Mouse (Mus musculus): Measurements from ENCODE around the gene Ift88. TPM values are rescaled to one million over a fixed set of nuclear protein-coding genes. Genes with fewer than 3 reads are reported as not detected.

The Ift88 gene
- polyA plus RNA-seq, 1 experiment from 2014 or later = 8.6 TPM

DNA sequence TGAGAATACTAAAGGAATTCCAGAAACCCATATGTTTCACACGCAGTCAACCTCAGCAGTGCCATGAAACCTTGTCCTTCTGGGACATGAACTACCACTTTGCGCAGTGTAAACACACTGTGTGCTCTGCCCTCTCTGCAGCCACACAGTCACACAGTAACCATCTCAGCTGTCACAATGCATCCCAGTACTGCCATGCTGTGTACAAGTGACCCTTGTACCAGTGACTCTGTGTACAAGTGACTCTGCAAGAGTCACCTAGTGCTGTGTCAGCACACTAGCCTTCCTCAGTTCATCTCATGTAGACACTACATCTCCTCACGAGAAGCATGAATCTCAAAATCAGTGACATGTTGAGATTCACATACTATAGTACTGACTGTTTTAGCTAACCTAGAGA lies 108.7 kb downstream of the Ift88 start:
- Histone ChIP-seq H3K27ac (ENCODE audit: low read depth, low read length) (no peak overlapping the region), H3K9ac (ENCODE audit: low read depth, low read length) (no peak overlapping the region), H3K36me3 (ENCODE audit: control insufficient read depth, insufficient read depth, low read length) (no peaks in the 10 kb centered on the region), H3K27me3 (ENCODE audit: control insufficient read depth, insufficient read depth, low read length) (peaks cover 22% of the 10 kb centered on the region), H3K4me2 (no peak overlapping the region), H3K9me3 (replicated peaks; ENCODE audit: control insufficient read depth, low read length) (no peaks in the 10 kb centered on the region), H3K4me3 (ENCODE audit: low read depth, low read length) (no peak overlapping the region), H3K4me1 (ENCODE audit: control insufficient read depth, insufficient read depth, low read length) (peaks cover 13% of the 10 kb centered on the region)
- 83% methylated on average over 3 of the region's 3 CpGs for WGBS (ENCODE audit: insufficient replicate concordance)
- no peak for ATAC-seq (replicated peaks; ENCODE audit: insufficient number of reproducible peaks, low FRiP score, low TSS enrichment)

GRCm38 (mm10) chr14:57533214-57533613 lies 109.4 kb downstream of the Ift88 start:
- Histone ChIP-seq H3K9me3 (replicated peaks; ENCODE audit: control insufficient read depth, low read length) (no peaks in the 10 kb centered on the region), H3K9ac (ENCODE audit: low read depth, low read length) (no peak overlapping the region), H3K27ac (ENCODE audit: low read depth, low read length) (no peak overlapping the region), H3K36me3 (ENCODE audit: control insufficient read depth, insufficient read depth, low read length) (no peaks in the 10 kb centered on the region), H3K4me1 (ENCODE audit: control insufficient read depth, insufficient read depth, low read length) (peaks cover 16% of the 10 kb centered on the region), H3K27me3 (ENCODE audit: control insufficient read depth, insufficient read depth, low read length) (peaks cover 22% of the 10 kb centered on the region), H3K4me3 (ENCODE audit: low read depth, low read length) (no peak overlapping the region), H3K4me2 (no peak overlapping the region)
- WGBS (ENCODE audit: insufficient replicate concordance) = 30% methylated on average over 3 of the region's 3 CpGs
- no peak for ATAC-seq (replicated peaks; ENCODE audit: insufficient number of reproducible peaks, low FRiP score, low TSS enrichment)

- H3K4me3 ChIP-seq (ENCODE audit: low read depth, low read length) = no peak overlapping the region
- H3K9me3 ChIP-seq (replicated peaks; ENCODE audit: control insufficient read depth, low read length) = no peaks in the 10 kb centered on the region
- peaks cover 22% of the 10 kb centered on the region for H3K27me3 ChIP-seq (ENCODE audit: control insufficient read depth, insufficient read depth, low read length)
- no peaks in the 10 kb centered on the region for H3K36me3 ChIP-seq (ENCODE audit: control insufficient read depth, insufficient read depth, low read length)
- H3K4me1 ChIP-seq (ENCODE audit: control insufficient read depth, insufficient read depth, low read length) = peaks cover 16% of the 10 kb centered on the region
- no peak overlapping the region for H3K4me2 ChIP-seq
- H3K9ac ChIP-seq (ENCODE audit: low read depth, low read length) = no peak overlapping the region
- H3K27ac ChIP-seq (ENCODE audit: low read depth, low read length) = no peak overlapping the region
- no peak for ATAC-seq (replicated peaks; ENCODE audit: insufficient number of reproducible peaks, low FRiP score, low TSS enrichment)
- WGBS (ENCODE audit: insufficient replicate concordance) = 18% methylated on average over 11 of the region's 11 CpGs
Observed at GRCm38 (mm10) chr14:57533841-57534240, 110.0 kb downstream of the Ift88 start.

- no peak overlapping the region for H3K4me3 ChIP-seq (ENCODE audit: low read depth, low read length)
- no peak for ATAC-seq (replicated peaks; ENCODE audit: insufficient number of reproducible peaks, low FRiP score, low TSS enrichment)
- H3K4me2 ChIP-seq = no peak overlapping the region
- no peak overlapping the region for H3K27ac ChIP-seq (ENCODE audit: low read depth, low read length)
- H3K9me3 ChIP-seq (replicated peaks; ENCODE audit: control insufficient read depth, low read length) = no peaks in the 10 kb centered on the region
- WGBS (ENCODE audit: insufficient replicate concordance) = 7% methylated on average over 5 of the region's 5 CpGs
- H3K9ac ChIP-seq (ENCODE audit: low read depth, low read length) = no peak overlapping the region
- H3K4me1 ChIP-seq (ENCODE audit: control insufficient read depth, insufficient read depth, low read length) = peaks cover 16% of the 10 kb centered on the region
- H3K36me3 ChIP-seq (ENCODE audit: control insufficient read depth, insufficient read depth, low read length) = no peaks in the 10 kb centered on the region
- peaks cover 22% of the 10 kb centered on the region for H3K27me3 ChIP-seq (ENCODE audit: control insufficient read depth, insufficient read depth, low read length)
Observed at GRCm38 (mm10) chr14:57534346-57534745, 110.5 kb downstream of the Ift88 start.

GRCm38 (mm10) chr14:57534961-57535360 lies 111.1 kb downstream of the Ift88 start:
- Histone ChIP-seq H3K4me3 (ENCODE audit: low read depth, low read length) (no peak overlapping the region), H3K27me3 (ENCODE audit: control insufficient read depth, insufficient read depth, low read length) (peaks cover 22% of the 10 kb centered on the region), H3K9me3 (replicated peaks; ENCODE audit: control insufficient read depth, low read length) (no peaks in the 10 kb centered on the region), H3K9ac (ENCODE audit: low read depth, low read length) (0 out of 2 replicates have a peak overlapping the region, but pooled peaks have one; percentile 10), H3K27ac (ENCODE audit: low read depth, low read length) (no peak overlapping the region), H3K36me3 (ENCODE audit: control insufficient read depth, insufficient read depth, low read length) (no peaks in the 10 kb centered on the region), H3K4me2 (no peak overlapping the region), H3K4me1 (ENCODE audit: control insufficient read depth, insufficient read depth, low read length) (peaks cover 16% of the 10 kb centered on the region)
- WGBS (ENCODE audit: insufficient replicate concordance) = 12% methylated on average over 8 of the region's 8 CpGs
- ATAC-seq (replicated peaks; ENCODE audit: insufficient number of reproducible peaks, low FRiP score, low TSS enrichment) = no peak

DNA sequence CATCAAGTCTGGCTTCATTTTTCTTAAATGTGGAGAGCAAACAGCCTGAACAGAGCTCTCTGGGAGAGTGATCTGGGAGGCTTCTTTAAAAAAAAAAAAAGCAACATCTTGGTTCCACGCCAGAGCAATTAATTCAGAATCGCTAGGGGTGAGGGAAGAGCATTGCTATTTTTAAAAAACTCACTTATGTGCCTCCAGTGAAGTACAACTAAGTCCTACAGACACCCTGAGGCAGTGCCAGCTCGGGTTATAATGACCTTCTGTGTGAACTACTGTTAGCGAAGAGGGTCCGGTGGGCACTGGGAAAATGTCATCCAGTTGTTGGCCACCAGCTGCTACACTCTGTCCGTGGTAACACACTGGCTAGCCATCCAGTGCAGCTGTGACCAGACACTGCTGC lies 111.8 kb downstream of the Ift88 start:
- H3K4me2 ChIP-seq = no peak overlapping the region
- peaks cover 20% of the 10 kb centered on the region for H3K27me3 ChIP-seq (ENCODE audit: control insufficient read depth, insufficient read depth, low read length)
- no peak overlapping the region for H3K4me3 ChIP-seq (ENCODE audit: low read depth, low read length)
- H3K9me3 ChIP-seq (replicated peaks; ENCODE audit: control insufficient read depth, low read length) = no peaks in the 10 kb centered on the region
- H3K9ac ChIP-seq (ENCODE audit: low read depth, low read length) = no peak overlapping the region
- peaks cover 16% of the 10 kb centered on the region for H3K4me1 ChIP-seq (ENCODE audit: control insufficient read depth, insufficient read depth, low read length)
- 69% methylated on average over 6 of the region's 6 CpGs for WGBS (ENCODE audit: insufficient replicate concordance)
- no peak for ATAC-seq (replicated peaks; ENCODE audit: insufficient number of reproducible peaks, low FRiP score, low TSS enrichment)
- no peaks in the 10 kb centered on the region for H3K36me3 ChIP-seq (ENCODE audit: control insufficient read depth, insufficient read depth, low read length)
- H3K27ac ChIP-seq (ENCODE audit: low read depth, low read length) = no peak overlapping the region

DNA sequence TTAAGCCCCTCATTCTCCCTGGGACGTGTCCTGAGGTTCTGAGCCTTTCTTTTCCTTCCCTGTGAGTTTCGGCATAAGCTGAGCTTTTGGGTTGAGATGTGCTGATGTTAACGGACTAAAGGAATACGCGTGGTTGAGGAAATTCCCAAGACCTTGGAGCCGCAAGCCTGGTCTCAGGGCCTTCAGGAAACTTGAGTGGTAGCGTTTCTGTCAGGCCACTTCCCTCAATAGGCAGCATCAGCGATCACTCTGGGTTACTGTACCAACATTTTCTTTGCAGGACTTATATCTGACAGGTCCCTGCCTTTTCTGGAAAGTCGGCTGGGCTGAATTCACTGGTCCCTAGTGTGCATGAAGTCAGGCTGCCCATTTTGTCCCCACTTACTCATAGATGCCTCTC lies 113.0 kb downstream of the Ift88 start:
- no peak overlapping the region for H3K4me3 ChIP-seq (ENCODE audit: low read depth, low read length)
- H3K36me3 ChIP-seq (ENCODE audit: control insufficient read depth, insufficient read depth, low read length) = no peaks in the 10 kb centered on the region
- no peak for ATAC-seq (replicated peaks; ENCODE audit: insufficient number of reproducible peaks, low FRiP score, low TSS enrichment)
- H3K4me2 ChIP-seq = 0 out of 2 replicates have a peak overlapping the region, but pooled peaks have one; percentile 44
- no peak overlapping the region; the same call in 1 of the 2 replicates for H3K27ac ChIP-seq (ENCODE audit: low read depth, low read length)
- H3K27me3 ChIP-seq (ENCODE audit: control insufficient read depth, insufficient read depth, low read length) = peaks cover 22% of the 10 kb centered on the region
- H3K4me1 ChIP-seq (ENCODE audit: control insufficient read depth, insufficient read depth, low read length) = peaks cover 16% of the 10 kb centered on the region
- no peaks in the 10 kb centered on the region for H3K9me3 ChIP-seq (replicated peaks; ENCODE audit: control insufficient read depth, low read length)
- WGBS (ENCODE audit: insufficient replicate concordance) = 43% methylated on average over 9 of the region's 9 CpGs
- no peak overlapping the region for H3K9ac ChIP-seq (ENCODE audit: low read depth, low read length)

GRCm38 (mm10) chr14:57537261-57538015 lies 113.6 kb downstream of the Ift88 start:
- 11% methylated on average over 16 of the region's 16 CpGs for WGBS (ENCODE audit: insufficient replicate concordance)
- Histone ChIP-seq H3K27me3 (ENCODE audit: control insufficient read depth, insufficient read depth, low read length) (peaks cover 25% of the 10 kb centered on the region), H3K27ac (ENCODE audit: low read depth, low read length) (peak overlapping the region; percentile 47), H3K9me3 (replicated peaks; ENCODE audit: control insufficient read depth, low read length) (no peaks in the 10 kb centered on the region), H3K4me1 (ENCODE audit: control insufficient read depth, insufficient read depth, low read length) (peaks cover 16% of the 10 kb centered on the region), H3K4me3 (ENCODE audit: low read depth, low read length) (0 out of 2 replicates have a peak overlapping the region, but pooled peaks have one; percentile 6), H3K4me2 (peak overlapping the region; percentile 44), H3K9ac (ENCODE audit: low read depth, low read length) (no peak overlapping the region), H3K36me3 (ENCODE audit: control insufficient read depth, insufficient read depth, low read length) (no peaks in the 10 kb centered on the region)
- ATAC-seq (replicated peaks; ENCODE audit: insufficient number of reproducible peaks, low FRiP score, low TSS enrichment) = no peak

DNA sequence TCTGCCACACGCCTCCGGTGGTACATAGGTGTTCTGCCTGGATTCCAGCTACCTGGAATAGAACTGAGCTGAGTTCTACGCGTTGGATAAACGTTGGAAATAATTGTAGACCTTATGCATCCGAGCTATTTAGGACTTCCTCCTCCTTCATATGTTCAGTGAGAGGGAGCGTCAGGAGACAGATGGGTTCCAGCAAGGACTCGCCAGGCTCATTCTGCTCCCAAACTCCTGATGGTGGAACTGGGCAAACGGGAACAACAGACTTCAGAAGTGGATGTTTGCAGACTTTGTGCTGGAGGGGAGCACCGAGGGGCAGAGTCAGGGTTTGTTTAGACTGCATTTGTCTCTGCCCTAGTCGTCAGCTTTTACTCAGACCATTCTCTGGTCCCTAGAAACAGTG lies 116.8 kb downstream of the Ift88 start:
- WGBS (ENCODE audit: insufficient replicate concordance) = 79% methylated on average over 11 of the region's 11 CpGs
- H3K4me3 ChIP-seq (ENCODE audit: low read depth, low read length) = no peak overlapping the region
- no peaks in the 10 kb centered on the region for H3K36me3 ChIP-seq (ENCODE audit: control insufficient read depth, insufficient read depth, low read length)
- H3K4me1 ChIP-seq (ENCODE audit: control insufficient read depth, insufficient read depth, low read length) = peaks cover 9% of the 10 kb centered on the region
- no peak for ATAC-seq (replicated peaks; ENCODE audit: insufficient number of reproducible peaks, low FRiP score, low TSS enrichment)
- H3K27ac ChIP-seq (ENCODE audit: low read depth, low read length) = no peak overlapping the region
- no peak overlapping the region for H3K9ac ChIP-seq (ENCODE audit: low read depth, low read length)
- H3K27me3 ChIP-seq (ENCODE audit: control insufficient read depth, insufficient read depth, low read length) = peaks cover 9% of the 10 kb centered on the region
- H3K4me2 ChIP-seq = no peak overlapping the region
- H3K9me3 ChIP-seq (replicated peaks; ENCODE audit: control insufficient read depth, low read length) = no peaks in the 10 kb centered on the region

Measured in heart, embryonic 11.5 days (tissue).